Mouse (Mus musculus): ENCODE results near the gene Paqr6.
A peak's percentile ranks its signal among the peaks of the same experiment; 100 is the strongest.

Paqr6 gene

GRCm38 (mm10) chr3:88364337-88364736 lies at the start of gene Paqr6:
Gene Paqr6, plus strand, starts transcription at chr3:88364584.
- DNase-seq (ENCODE audit: low spot score in 2 of 2) = peak; percentile 81 to 88

GRCm38 (mm10) chr3:88324951-88325405 lies 39.4 kb upstream of the Paqr6 start, which contains the start of gene Glmp:
Gene Glmp, plus strand, starts transcription at chr3:88325023.
- DNase-seq (ENCODE audit: low spot score in 2 of 2) = peak; percentile 26 to 62

- no peak for DNase-seq (ENCODE audit: low spot score in 2 of 2)
Measured at GRCm38 (mm10) chr3:88328956-88329355, 35.4 kb upstream of the Paqr6 start.

GRCm38 (mm10) chr3:88331282-88331681 lies 33.1 kb upstream of the Paqr6 start:
- DNase-seq (ENCODE audit: low spot score in 2 of 2) = peak; percentile 54 to 77

GRCm38 (mm10) chr3:88334029-88334658 lies 30.2 kb upstream of the Paqr6 start:
- no peak for DNase-seq (ENCODE audit: low spot score in 2 of 2)

- DNase-seq (ENCODE audit: low spot score in 2 of 2) = no peak
Measured at GRCm38 (mm10) chr3:88334902-88335435, 29.4 kb upstream of the Paqr6 start.

- DNase-seq (ENCODE audit: low spot score in 2 of 2) = peak; percentile 31 to 49
Measured at GRCm38 (mm10) chr3:88335436-88336053, 28.8 kb upstream of the Paqr6 start.

GRCm38 (mm10) chr3:88336058-88337013 lies 28.0 kb upstream of the Paqr6 start, which contains the start of the genes Tmem79 and Smg5:
Gene Tmem79, minus strand, starts transcription at chr3:88336148.
Gene Smg5, plus strand, starts transcription at chr3:88336260.
- peak; percentile 97 to 98 for DNase-seq (ENCODE audit: low spot score in 2 of 2)

- peak in 1 of 2 experiments; percentile 29 for DNase-seq (ENCODE audit: low spot score in 2 of 2)
Measured at GRCm38 (mm10) chr3:88337367-88338020, 26.9 kb upstream of the Paqr6 start.

GRCm38 (mm10) chr3:88338316-88338715 lies 26.1 kb upstream of the Paqr6 start:
- DNase-seq (ENCODE audit: low spot score in 2 of 2) = no peak

- no peak for DNase-seq (ENCODE audit: low spot score in 2 of 2)
Measured at GRCm38 (mm10) chr3:88339006-88339405, 25.4 kb upstream of the Paqr6 start.

GRCm38 (mm10) chr3:88350732-88351131 lies 13.7 kb upstream of the Paqr6 start:
- no peak for DNase-seq (ENCODE audit: low spot score in 2 of 2)

GRCm38 (mm10) chr3:88352907-88353306 lies 11.5 kb upstream of the Paqr6 start:
- no peak for DNase-seq (ENCODE audit: low spot score in 2 of 2)

GRCm38 (mm10) chr3:88354396-88355165 lies 9.8 kb upstream of the Paqr6 start:
- no peak for DNase-seq (ENCODE audit: low spot score in 2 of 2)

- no peak for DNase-seq (ENCODE audit: low spot score in 2 of 2)
Measured at GRCm38 (mm10) chr3:88359584-88359983, 4.8 kb upstream of the Paqr6 start.

GRCm38 (mm10) chr3:88359989-88360388 lies 4.4 kb upstream of the Paqr6 start:
- no peak for DNase-seq (ENCODE audit: low spot score in 2 of 2)

GRCm38 (mm10) chr3:88361096-88361495 lies 3.3 kb upstream of the Paqr6 start:
- DNase-seq (ENCODE audit: low spot score in 2 of 2) = no peak

GRCm38 (mm10) chr3:88361612-88362313 lies 2.6 kb upstream of the Paqr6 start:
- no peak for DNase-seq (ENCODE audit: low spot score in 2 of 2)

GRCm38 (mm10) chr3:88363700-88364099 lies 684 bp upstream of the Paqr6 start:
- DNase-seq (ENCODE audit: low spot score in 2 of 2) = peak; percentile 35 to 62
